Mouse (Mus musculus) thymus, adult 2 months (tissue): Measurements from ENCODE around the gene Vwa7. TPM values are rescaled to one million over a fixed set of nuclear protein-coding genes. Genes with fewer than 3 reads are reported as not detected.
"Not testable (repeated sequence)": the region's sequence is repeated elsewhere in the genome, so short reads cannot be mapped to it uniquely, and the experiment has no call there.

ENCODE experiments used
- DNase-seq: peaks from one replicate; pipeline ENCODE4 v3.0.0; 2021
- H3K27ac ChIP-seq: fragments of 200-500 bp; 2 replicates; pipeline ENCODE4 v1.5.1; 2012; ENCODE audit warnings: low read length, control low read depth; ENCODE audit not compliant: control insufficient read depth, insufficient read depth
- H3K27me3 ChIP-seq: fragments of 200-500 bp; 2 replicates; pipeline ENCODE4 v1.6.1; 2012; ENCODE audit warnings: mild to moderate bottlenecking, low read length, moderate library complexity, mixed read lengths; ENCODE audit not compliant: control insufficient read depth, insufficient read depth
- H3K36me3 ChIP-seq: fragments of 200-500 bp; 2 replicates; pipeline ENCODE4 v1.6.1; 2012; ENCODE audit warnings: mild to moderate bottlenecking, low read length, moderate library complexity; ENCODE audit not compliant: control insufficient read depth, insufficient read depth
- H3K4me1 ChIP-seq: fragments of 200-500 bp; replicated peaks from 2 replicates; pipeline ENCODE4 v1.6.1; 2012; ENCODE audit warnings: low read length; ENCODE audit not compliant: control insufficient read depth, insufficient read depth
- H3K4me3 ChIP-seq: fragments of 200-500 bp; 2 replicates; pipeline ENCODE4 v1.5.1; 2012; ENCODE audit warnings: mild to moderate bottlenecking, low read length, control low read depth, moderate library complexity; ENCODE audit not compliant: control insufficient read depth, insufficient read depth
- CTCF ChIP-seq: fragments of 200-500 bp; IDR thresholded peaks from 2 replicates; pipeline ENCODE4 v1.5.1; 2012; ENCODE audit warnings: mild to moderate bottlenecking, control low read depth, low read length, moderate library complexity, borderline replicate concordance; ENCODE audit not compliant: control insufficient read depth, poor library complexity, insufficient read depth; ENCODE audit errors: extremely low read depth
- POLR2A ChIP-seq: fragments of 200-500 bp; IDR thresholded peaks from 2 replicates; pipeline ENCODE4 v1.6.1; 2012; ENCODE audit warnings: mild to moderate bottlenecking, low read length, control low read depth, moderate library complexity; ENCODE audit not compliant: control insufficient read depth, poor library complexity, insufficient read depth; ENCODE audit errors: extremely low read depth
- WGBS: fragments of 180-500 bp; shearing (Covaris S2); methylation state at CpG from one replicate; pipeline ENCODE4 v1.1.7; 2018; 5-methylcytosine and 5-hydroxymethylcytosine counted together
- polyA plus RNA-seq: library from polyadenylated mRNA; depleted of rRNA; stranded (reverse); fragments of >200 nt; gene quantifications from 2 replicates; pipeline ENCODE4 v1.2.3, GENCODE M21; 2012

The Vwa7 gene
- polyA plus RNA-seq, 1 experiment, result 1.5 TPM

DNA sequence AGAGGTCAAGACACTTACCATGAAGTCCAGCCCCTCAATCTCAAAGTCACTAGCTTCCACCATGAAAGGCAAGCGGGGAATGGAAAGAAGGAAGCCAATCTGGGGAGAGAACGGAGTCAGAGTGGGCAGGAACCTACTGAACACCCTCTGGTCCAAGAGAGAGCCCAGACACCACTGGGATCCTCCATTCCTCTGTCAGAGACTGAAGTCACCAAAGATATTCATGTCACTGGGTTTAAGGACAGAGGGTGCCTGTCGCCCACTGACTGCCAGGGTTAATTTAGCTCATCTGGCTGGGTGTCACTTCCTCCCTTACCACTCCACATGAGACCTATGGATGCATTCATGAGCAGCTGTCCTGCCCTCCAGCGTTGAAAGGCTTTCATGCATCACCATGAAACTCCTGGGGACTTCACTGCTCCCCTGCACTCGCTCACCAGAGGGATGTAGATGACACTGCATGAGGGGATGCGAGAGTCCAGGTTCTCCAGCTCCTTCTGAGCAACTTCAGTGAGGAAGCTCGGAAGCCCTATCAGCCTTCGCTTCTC lies 16.0 kb downstream of the Vwa7 start:
- 80% methylated on average over 8 of the region's 8 CpGs for WGBS
- TF ChIP-seq CTCF, result no peak
- TF ChIP-seq POLR2A, result no peak
- Histone ChIP-seq H3K27me3 (no peaks in the 10 kb centered on the region), H3K4me1 (peaks cover 32% of the 10 kb centered on the region), H3K27ac (no peak overlapping the region), H3K4me3 (no peak overlapping the region), H3K36me3 (no peaks in the 10 kb centered on the region)
- DNase-seq, result no peak

DNA sequence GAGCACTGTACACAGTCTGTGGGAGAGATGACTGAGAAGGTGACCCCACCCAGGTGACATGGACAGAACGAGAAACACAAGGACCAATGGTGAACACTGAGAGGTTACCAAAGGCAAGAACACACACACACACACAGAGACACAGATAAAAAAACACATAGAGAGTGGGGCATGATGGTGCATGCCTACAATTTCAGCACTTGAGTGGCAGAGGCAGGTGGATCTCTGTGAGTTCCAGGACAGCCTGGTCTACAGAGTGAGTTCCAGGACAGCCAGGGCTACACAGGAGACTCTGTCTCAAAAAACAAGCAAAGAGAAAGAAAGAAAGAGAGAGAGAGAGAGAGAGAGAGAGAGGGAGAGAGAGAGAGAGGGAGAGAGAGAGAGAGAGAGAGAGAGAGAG lies 17.3 kb downstream of the Vwa7 start:
- not testable (repeated sequence) for H3K27ac ChIP-seq, DNase-seq, H3K36me3 ChIP-seq, H3K4me3 ChIP-seq, H3K27me3 ChIP-seq
- WGBS, result 79% methylated on average over 1 of the region's 1 CpGs
- peaks cover 22% of the 10 kb centered on the region for H3K4me1 ChIP-seq

GRCm38 (mm10) chr17:35034896-35035295 lies 18.5 kb downstream of the Vwa7 start:
- WGBS, result 69% methylated on average over 6 of the region's 6 CpGs
- Histone ChIP-seq H3K27me3 (no peaks in the 10 kb centered on the region), H3K27ac (no peak overlapping the region), H3K4me3 (no peak overlapping the region), H3K4me1 (peaks cover 10% of the 10 kb centered on the region), H3K36me3 (no peaks in the 10 kb centered on the region)
- DNase-seq, result no peak
- TF ChIP-seq CTCF (no peak), POLR2A (no peak)

- Histone ChIP-seq H3K27me3 (no peaks in the 10 kb centered on the region), H3K4me1 (peaks cover 3% of the 10 kb centered on the region), H3K4me3 (no peak overlapping the region), H3K27ac (no peak overlapping the region), H3K36me3 (no peaks in the 10 kb centered on the region)
- no peak for TF ChIP-seq CTCF
- no peak for TF ChIP-seq POLR2A
- 94% methylated on average over 11 of the region's 11 CpGs for WGBS
- no peak for DNase-seq
These were observed 22.9 kb downstream of the Vwa7 start for GRCm38 (mm10) chr17:35039121-35039873.

DNA sequence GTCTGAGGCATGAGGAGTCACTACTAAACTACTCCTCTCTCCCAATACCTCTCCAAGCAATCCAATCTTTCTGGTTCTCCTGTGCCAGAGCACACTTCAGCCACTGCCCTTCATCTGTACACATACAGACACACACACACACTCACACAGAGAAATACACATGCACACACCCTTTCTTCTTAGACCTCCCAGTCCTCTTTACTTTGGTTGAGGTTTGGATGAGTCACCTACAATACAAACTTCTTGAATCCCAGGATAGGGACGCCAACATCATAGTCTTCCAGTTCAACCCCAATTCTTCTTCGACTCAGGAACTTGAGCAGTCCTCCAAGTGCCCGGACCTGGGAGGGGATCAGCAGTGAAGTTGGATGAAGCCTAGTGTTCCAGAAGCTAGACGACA lies 27.4 kb downstream of the Vwa7 start:
- no peak overlapping the region for H3K4me3 ChIP-seq
- no peak for DNase-seq
- no peaks in the 10 kb centered on the region for H3K36me3 ChIP-seq
- H3K27ac ChIP-seq, result no peak overlapping the region
- WGBS, result 93% methylated on average over 4 of the region's 4 CpGs
- H3K4me1 ChIP-seq, result peaks cover 22% of the 10 kb centered on the region
- no peaks in the 10 kb centered on the region for H3K27me3 ChIP-seq
- TF ChIP-seq POLR2A (no peak), CTCF (no peak)

- Histone ChIP-seq H3K36me3 (no peaks in the 10 kb centered on the region), H3K27ac (no peak overlapping the region), H3K4me1 (peaks cover 31% of the 10 kb centered on the region), H3K4me3 (no peak overlapping the region), H3K27me3 (no peaks in the 10 kb centered on the region)
- TF ChIP-seq CTCF (no peak), POLR2A (no peak)
- WGBS, result 77% methylated on average over 7 of the region's 7 CpGs
- no peak for DNase-seq
These were observed 28.8 kb downstream of the Vwa7 start for GRCm38 (mm10) chr17:35044904-35045806.
